Mouse (Mus musculus) adrenal gland, adult 8-10 months (tissue): ENCODE data around the gene Hcfc2. TPM values are rescaled to one million over a fixed set of nuclear protein-coding genes. Genes with fewer than 3 reads are reported as not detected.

Experiments used
- DNase-seq: peaks from one replicate; pipeline ENCODE4 v3.0.0; 2022
- total RNA-seq, 4 experiments: library from RNA; stranded (reverse); gene quantifications; 2 replicates each; pipeline ENCODE4 v1.2.4; 2022

Hcfc2 gene
- total RNA-seq, 4 experiments from 2014 or later: 31.6 to 43.2 (median 34.7) TPM

GRCm38 (mm10) chr10:82774841-82775240 is 78.9 kb downstream of the Hcfc2 start:
- no peak for DNase-seq

GRCm38 (mm10) chr10:82777075-82777474 is 81.1 kb downstream of the Hcfc2 start:
- no peak for DNase-seq

- no peak for DNase-seq
These were observed 81.9 kb downstream of the Hcfc2 start for GRCm38 (mm10) chr10:82777886-82778285.

- no peak for DNase-seq
These were observed 83.0 kb downstream of the Hcfc2 start for GRCm38 (mm10) chr10:82778791-82779549.

- no peak for DNase-seq
These were observed 83.9 kb downstream of the Hcfc2 start for GRCm38 (mm10) chr10:82779831-82780230.

- no peak for DNase-seq
These were observed 84.4 kb downstream of the Hcfc2 start for GRCm38 (mm10) chr10:82780322-82780721.

- no peak for DNase-seq
These were observed 84.9 kb downstream of the Hcfc2 start for GRCm38 (mm10) chr10:82780816-82781215.

- no peak for DNase-seq
These were observed 86.5 kb downstream of the Hcfc2 start for GRCm38 (mm10) chr10:82782472-82782871.

GRCm38 (mm10) chr10:82789181-82789580 is 93.2 kb downstream of the Hcfc2 start:
- no peak for DNase-seq

- no peak for DNase-seq
These were observed 94.5 kb downstream of the Hcfc2 start for GRCm38 (mm10) chr10:82790504-82790903.

GRCm38 (mm10) chr10:82791713-82792112 is 95.8 kb downstream of the Hcfc2 start:
- DNase-seq: no peak

Other genes starting within 250 kb of the Hcfc2 start
- not detected for gene Gm1553, start 203.5 kb upstream of the Hcfc2 start, total RNA-seq
- gene 1190007I07Rik, start 72.9 kb upstream of the Hcfc2 start, total RNA-seq: 10 to 100 TPM; 21.7 to 25.7 (median 22.3) TPM
- 10 to 100 TPM; 22.9 to 35.7 (median 25.1) TPM for gene Tdg, start 66.3 kb upstream of the Hcfc2 start, total RNA-seq
- gene Glt8d2, start 5.5 kb upstream of the Hcfc2 start, total RNA-seq: 1 to 10 TPM; 1.0 to 4.3 (median 2.7) TPM
- 10 to 100 TPM; 16.5 to 28.9 (median 24.6) TPM for gene Nfyb, start 68.0 kb downstream of the Hcfc2 start, total RNA-seq
- gene Txnrd1, start 137.8 kb downstream of the Hcfc2 start, total RNA-seq: 100 to 1,000 TPM in 2 of 4 experiments, 10 to 100 TPM in 2; 75.8 to 107 (median 91.5) TPM
- gene Eid3, start 170.5 kb downstream of the Hcfc2 start, total RNA-seq: 1 to 10 TPM; 1.5 to 3.5 (median 3.0) TPM